Mouse (Mus musculus): ENCODE data around the gene Camsap1. TPM values are rescaled to one million over a fixed set of nuclear protein-coding genes. Genes with fewer than 3 reads are reported as not detected.

The Camsap1 gene
- 7.2 and 22.4 TPM in 2 replicates for polyA plus RNA-seq (2012; rRNA removed; ENCODE audit: low replicate concordance)

DNA sequence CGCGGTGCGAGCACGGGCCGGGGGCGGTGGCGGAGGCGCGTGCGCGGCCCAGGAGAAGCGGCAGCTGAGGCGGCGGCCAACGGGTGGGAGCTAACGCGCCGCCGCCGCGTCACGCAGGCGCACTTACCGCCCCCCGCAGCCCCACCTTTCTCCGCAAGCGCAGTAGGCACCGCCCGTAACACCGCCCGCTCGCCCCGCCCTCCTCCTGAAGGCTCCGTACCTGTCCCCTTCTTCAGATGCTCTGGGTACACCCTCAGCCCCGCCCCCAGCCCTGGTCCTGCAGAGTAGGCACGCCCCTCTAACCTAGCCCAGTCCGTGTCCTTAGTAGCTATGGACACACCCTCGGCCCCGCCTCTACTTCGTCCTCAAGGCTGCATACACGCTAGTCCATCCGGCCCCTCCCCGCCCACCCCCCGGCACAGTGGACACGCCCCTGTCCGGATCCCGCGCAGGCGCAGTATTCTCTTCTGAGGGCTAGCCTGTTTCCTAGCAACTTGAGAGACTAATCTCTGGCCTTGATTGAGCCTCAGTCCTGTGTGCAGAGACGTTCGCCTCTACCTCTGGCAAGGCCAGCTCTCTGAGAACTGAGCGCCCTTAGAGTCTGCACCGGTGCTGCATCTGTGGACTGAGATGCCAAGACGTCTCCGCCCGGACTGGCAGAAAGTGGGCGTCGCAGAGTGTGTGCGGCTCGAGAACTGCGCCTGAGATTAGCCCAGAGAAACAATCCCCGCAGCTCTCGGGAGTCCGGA, at the start of gene Camsap1:
Camsap1 (minus strand) TSS at position 124 of the 749 bp plus-strand sequence.

DNA sequence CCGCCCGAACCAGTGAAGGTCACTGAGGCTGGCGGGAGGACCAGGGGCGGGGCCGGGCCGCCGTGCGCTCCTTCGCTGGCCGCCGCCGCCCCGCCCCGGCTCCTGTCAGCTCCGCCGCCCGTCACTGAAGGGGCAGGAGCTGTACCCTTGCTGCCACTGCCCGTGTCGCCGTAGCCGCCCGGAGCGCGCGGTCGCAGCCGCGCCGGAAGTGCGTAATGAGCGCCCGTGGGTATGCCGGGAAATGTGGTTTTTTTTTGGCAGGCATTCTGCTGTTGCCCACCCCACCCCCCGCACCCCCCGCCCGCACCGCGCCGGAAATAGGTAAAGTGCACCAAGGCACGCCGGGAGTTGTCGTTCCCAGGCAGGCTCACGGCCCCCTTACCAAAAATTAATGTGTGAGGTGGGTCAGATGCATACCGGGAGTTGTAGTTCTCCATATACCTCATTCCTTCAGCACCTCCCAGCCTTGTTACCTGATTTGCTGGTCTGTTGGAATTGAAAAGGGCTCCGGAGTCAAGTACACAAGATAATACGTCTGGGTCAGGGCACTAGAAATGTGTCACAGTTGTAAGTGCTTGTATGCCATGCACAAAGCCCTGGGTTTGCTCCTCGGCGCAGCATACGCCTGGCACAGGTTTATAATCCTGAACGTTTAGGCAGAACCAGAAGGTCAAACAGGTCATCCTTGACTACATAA, 38.6 kb upstream of the Camsap1 start, which contains the start of gene Ubac1:
Ubac1 (minus strand) TSS at position 187 of the 697 bp plus-strand sequence.

Other genes with a start within 250 kb of the Camsap1 start
- gene Obp2b, start 246.3 kb downstream of the Camsap1 start, polyA plus RNA-seq (2012; rRNA removed; ENCODE audit: low replicate concordance) = not detected in 2 replicates
- gene Lcn3, start 217.7 kb downstream of the Camsap1 start, polyA plus RNA-seq (2012; rRNA removed; ENCODE audit: low replicate concordance) = not detected in 2 replicates
- not detected in 2 replicates for gene Lcn11, start 206.3 kb downstream of the Camsap1 start, polyA plus RNA-seq (2012; rRNA removed; ENCODE audit: low replicate concordance)
- gene Gm13539, start 201.0 kb downstream of the Camsap1 start, polyA plus RNA-seq (2012; rRNA removed; ENCODE audit: low replicate concordance) = not detected in 2 replicates
- gene Glt6d1, start 167.4 kb downstream of the Camsap1 start, polyA plus RNA-seq (2012; rRNA removed; ENCODE audit: low replicate concordance) = not detected in 2 replicates
- gene Lcn9, start 160.1 kb downstream of the Camsap1 start, polyA plus RNA-seq (2012; rRNA removed; ENCODE audit: low replicate concordance) = 0.44 and 2.1 TPM in 2 replicates
- not detected in 2 replicates for gene Sohlh1, start 136.0 kb downstream of the Camsap1 start, polyA plus RNA-seq (2012; rRNA removed; ENCODE audit: low replicate concordance)
- 1.5 and 1.7 TPM in 2 replicates for gene Kcnt1, start 119.5 kb downstream of the Camsap1 start, polyA plus RNA-seq (2012; rRNA removed; ENCODE audit: low replicate concordance)
- 69.7 and 73.3 TPM in 2 replicates for gene Ubac1, start 38.5 kb upstream of the Camsap1 start, polyA plus RNA-seq (2012; rRNA removed; ENCODE audit: low replicate concordance)
- gene Nacc2, start 139.9 kb upstream of the Camsap1 start, polyA plus RNA-seq (2012; rRNA removed; ENCODE audit: low replicate concordance) = 64.0 and 90.7 TPM in 2 replicates
- gene Lhx3, start 225.0 kb upstream of the Camsap1 start, polyA plus RNA-seq (2012; rRNA removed; ENCODE audit: low replicate concordance) = not detected in 2 replicates